Mouse (Mus musculus): ENCODE measurements around the gene Tcf7l1.

Gene Tcf7l1

DNA sequence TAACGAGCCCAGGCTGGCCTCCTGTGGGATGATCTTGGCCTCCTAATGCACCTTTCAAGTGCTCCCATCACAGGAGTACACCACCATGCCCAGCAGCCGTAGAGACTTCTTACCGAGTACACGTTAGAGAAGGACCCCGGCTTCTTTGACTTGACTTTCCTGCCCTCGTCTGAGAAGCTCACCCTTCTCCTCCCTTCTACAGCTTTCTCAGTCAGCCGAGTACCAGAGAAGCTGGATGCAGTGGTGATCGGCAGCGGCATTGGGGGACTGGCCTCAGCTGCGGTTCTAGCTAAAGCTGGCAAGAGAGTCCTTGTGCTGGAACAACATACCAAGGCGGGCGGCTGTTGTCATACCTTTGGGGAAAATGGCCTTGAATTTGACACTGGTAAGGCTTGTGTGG, 188.3 kb downstream of the Tcf7l1 start:
- ATAC-seq (ENCODE audit: insufficient number of reproducible peaks, low FRiP score, low TSS enrichment) = no peak

DNA sequence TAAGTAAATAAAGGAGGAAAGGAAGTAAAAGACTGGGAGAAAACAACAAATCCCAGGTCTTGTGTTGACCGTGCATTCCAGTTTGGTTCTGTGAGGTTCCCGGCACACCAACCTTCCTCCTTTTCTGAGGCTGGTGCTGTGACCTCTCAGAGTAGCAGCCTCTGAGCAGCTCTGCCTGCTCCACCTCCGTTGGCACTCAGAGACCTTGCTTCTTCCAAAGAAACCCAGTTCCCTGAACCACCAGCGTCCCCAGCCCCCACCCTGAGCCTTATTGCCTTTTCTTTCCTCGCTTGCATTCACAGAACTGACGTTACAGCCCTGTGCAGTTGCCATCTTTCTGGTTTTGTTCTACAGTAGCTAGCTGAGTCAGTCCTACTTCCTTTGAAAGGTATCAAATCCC, 188.8 kb downstream of the Tcf7l1 start:
- ATAC-seq (ENCODE audit: insufficient number of reproducible peaks, low FRiP score, low TSS enrichment) = no peak

GRCm38 (mm10) chr6:72598791-72599557, 190.1 kb downstream of the Tcf7l1 start:
- 0 out of 2 replicates have a peak, but pooled peaks have one; percentile 0 for ATAC-seq (ENCODE audit: insufficient number of reproducible peaks, low FRiP score, low TSS enrichment)

GRCm38 (mm10) chr6:72597956-72598753, 190.9 kb downstream of the Tcf7l1 start, which contains the start of the genes Elmod3 and Retsat:
Elmod3 (minus strand) TSS chr6:72598413.
Retsat (plus strand) TSS chr6:72598475.
- ATAC-seq (ENCODE audit: insufficient number of reproducible peaks, low FRiP score, low TSS enrichment) = peak; percentile 77

GRCm38 (mm10) chr6:72597083-72597874, 191.8 kb downstream of the Tcf7l1 start:
- 0 out of 2 replicates have a peak, but pooled peaks have one; percentile 1 for ATAC-seq (ENCODE audit: insufficient number of reproducible peaks, low FRiP score, low TSS enrichment)

DNA sequence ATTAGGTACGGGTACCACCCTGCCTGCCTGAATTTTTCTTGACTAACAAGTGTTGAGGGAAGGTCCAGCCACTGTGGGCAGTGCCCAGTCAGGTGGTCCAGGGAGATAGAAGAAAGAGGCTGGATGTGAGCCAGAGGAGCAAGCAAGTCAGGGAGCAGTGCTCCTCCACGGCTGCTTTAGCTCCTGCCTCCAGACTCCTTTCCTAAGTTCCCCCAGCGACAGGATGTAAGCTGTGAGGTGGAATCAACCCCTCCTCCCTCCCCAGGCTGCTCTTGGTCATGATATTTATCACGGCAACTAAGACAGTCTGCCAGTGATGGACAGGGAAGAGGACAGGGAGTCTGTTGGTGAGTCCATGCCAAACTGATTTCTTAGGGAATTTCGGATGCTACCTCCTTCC, 195.1 kb downstream of the Tcf7l1 start:
- ATAC-seq (ENCODE audit: insufficient number of reproducible peaks, low FRiP score, low TSS enrichment) = no peak

GRCm38 (mm10) chr6:72593011-72593803, 195.8 kb downstream of the Tcf7l1 start:
- no peak for ATAC-seq (ENCODE audit: insufficient number of reproducible peaks, low FRiP score, low TSS enrichment)

DNA sequence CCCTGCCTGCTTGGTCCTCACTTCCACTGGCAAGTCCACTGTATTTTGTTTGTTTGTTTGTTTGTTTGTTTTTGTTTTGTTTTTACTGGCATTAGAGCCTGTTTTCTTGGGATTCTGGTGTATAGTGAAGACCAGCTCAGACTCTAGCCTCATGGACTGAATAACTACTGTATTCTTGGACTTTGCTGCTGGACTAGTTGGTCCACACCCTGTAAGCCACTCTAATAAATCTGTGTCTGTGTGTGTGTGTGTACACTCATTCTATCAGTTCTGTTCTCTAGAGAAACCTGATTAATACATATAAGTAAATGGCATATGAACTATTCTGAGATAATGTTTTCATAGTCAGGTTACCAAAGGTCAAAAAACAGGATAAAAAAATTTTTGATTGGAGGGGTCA, 198.9 kb downstream of the Tcf7l1 start:
- ATAC-seq (ENCODE audit: insufficient number of reproducible peaks, low FRiP score, low TSS enrichment) = no peak

DNA sequence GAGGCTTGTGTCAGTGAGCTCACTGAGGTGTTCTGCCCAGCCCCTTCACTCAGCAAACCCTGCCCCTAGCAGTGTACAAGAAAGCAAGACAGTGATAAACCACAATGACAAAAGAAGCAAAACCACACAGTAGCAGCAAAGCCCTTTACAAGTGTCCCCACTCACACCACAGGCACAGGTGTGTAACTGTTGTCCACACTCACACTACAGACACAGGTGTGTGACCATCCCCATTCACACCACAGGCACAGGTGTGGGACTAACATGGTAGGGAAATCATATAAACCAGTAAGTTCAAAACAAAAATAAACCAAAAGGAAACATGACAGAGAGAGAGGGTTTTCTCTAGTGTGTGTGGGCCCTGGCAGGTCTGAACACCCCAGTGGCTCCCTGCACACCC, 200.7 kb downstream of the Tcf7l1 start:
- ATAC-seq (ENCODE audit: insufficient number of reproducible peaks, low FRiP score, low TSS enrichment) = no peak

- ATAC-seq (ENCODE audit: insufficient number of reproducible peaks, low FRiP score, low TSS enrichment) = no peak
Observed at GRCm38 (mm10) chr6:72586701-72587100, 202.4 kb downstream of the Tcf7l1 start.

DNA sequence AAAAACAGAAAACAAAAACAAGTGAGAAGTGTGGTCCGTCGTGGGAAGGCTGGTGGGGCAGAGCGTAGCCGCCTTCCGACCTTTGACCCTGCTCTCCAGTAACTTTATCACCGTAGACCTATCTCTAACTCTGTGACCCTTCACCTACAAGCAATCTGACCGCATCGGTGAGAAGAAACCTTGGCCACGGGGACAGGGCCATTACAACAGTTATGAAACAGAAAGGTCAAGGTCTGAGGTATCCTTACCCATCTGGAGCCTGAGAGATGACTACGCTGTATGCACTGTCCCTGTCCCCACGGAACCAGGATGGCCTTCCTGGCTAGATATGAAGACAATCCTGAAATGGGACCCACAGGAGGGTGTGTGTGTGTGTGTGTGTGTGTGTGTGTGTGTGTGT, 204.9 kb downstream of the Tcf7l1 start:
- no peak for ATAC-seq (ENCODE audit: insufficient number of reproducible peaks, low FRiP score, low TSS enrichment)

- no peak for ATAC-seq (ENCODE audit: insufficient number of reproducible peaks, low FRiP score, low TSS enrichment)
Observed at GRCm38 (mm10) chr6:72583211-72583839, 205.7 kb downstream of the Tcf7l1 start.

DNA sequence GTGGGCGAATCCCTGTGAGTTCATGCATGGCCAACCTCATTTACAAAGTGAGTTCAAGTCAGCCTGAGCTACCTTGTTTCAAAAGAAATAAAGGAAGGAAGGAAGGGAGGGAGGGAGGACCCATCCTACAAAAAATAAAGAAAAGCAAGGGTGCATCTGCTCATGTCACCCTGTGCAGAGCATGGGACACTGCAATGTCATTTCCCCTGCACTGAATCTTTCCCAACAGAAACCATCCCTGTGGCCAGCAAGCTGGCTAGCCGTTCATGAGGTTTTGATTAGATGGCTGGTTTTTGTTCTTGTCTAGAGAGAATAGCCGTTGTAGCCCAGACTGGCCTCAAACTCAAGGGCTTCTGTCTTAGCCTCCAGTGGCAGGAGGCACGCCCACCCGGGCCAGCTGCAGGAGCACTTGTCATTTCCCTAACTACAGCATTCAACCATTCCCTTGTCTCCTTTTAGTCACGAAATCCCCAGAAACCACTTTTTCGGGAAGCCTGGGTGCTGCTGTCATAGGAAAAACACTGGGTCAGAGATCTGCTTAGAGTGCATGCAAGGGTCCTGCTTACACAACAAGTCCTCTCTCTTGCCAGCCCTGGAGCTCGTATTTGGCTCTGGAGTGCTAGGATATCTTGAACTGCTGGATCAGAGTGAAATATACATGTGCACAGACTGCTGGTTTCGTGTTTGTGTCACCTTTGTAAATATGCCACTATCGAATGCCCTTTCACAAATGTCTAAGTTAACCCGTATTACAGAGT, 207.2 kb downstream of the Tcf7l1 start:
- no peak for ATAC-seq (ENCODE audit: insufficient number of reproducible peaks, low FRiP score, low TSS enrichment)

All from cerebellum, adult (tissue).